Mouse (Mus musculus) kidney, embryonic 16.5 days (tissue): ENCODE results near the gene 2410131K14Rik. TPM values are rescaled to one million over a fixed set of nuclear protein-coding genes. Genes with fewer than 3 reads are reported as not detected.

Experiments used
- ATAC-seq: fragments of 200-750 bp; cut with Nextera tagmentation; 2 replicates; pipeline ENCODE4 v1.8.0; 2017; ENCODE audit warnings: moderate TSS enrichment; ENCODE audit not compliant: low FRiP score, low TSS enrichment
- H3K27ac ChIP-seq: fragments of 300-500 bp; sonication (generic); 2 replicates; pipeline ENCODE4 v1.5.1; 2014; ENCODE audit warnings: low read length
- H3K27me3 ChIP-seq: fragments of 300-500 bp; sonication (generic); 2 replicates; pipeline ENCODE4 v1.6.1; 2014; ENCODE audit warnings: low read length, control low read depth, mixed read lengths; ENCODE audit not compliant: insufficient read depth
- H3K36me3 ChIP-seq: fragments of 300-500 bp; sonication (generic); 2 replicates; pipeline ENCODE4 v1.6.1; 2014; ENCODE audit warnings: low read length, control low read depth, mixed read lengths; ENCODE audit not compliant: insufficient read depth
- H3K4me1 ChIP-seq: fragments of 300-500 bp; sonication (generic); 2 replicates; pipeline ENCODE4 v1.6.1; 2014; ENCODE audit warnings: low read length, control low read depth, mixed read lengths; ENCODE audit not compliant: insufficient read depth
- H3K4me2 ChIP-seq: fragments of 300-500 bp; sonication (generic); replicated peaks from 2 replicates; pipeline ENCODE4 v1.6.1; 2014; ENCODE audit warnings: low read depth, low read length
- H3K4me3 ChIP-seq: fragments of 300-500 bp; sonication (generic); 2 replicates; pipeline ENCODE4 v1.5.1; 2014; ENCODE audit warnings: mild to moderate bottlenecking, low read length
- H3K9ac ChIP-seq: fragments of 300-500 bp; sonication (generic); replicated peaks from 2 replicates; pipeline ENCODE4 v1.6.1; 2014; ENCODE audit warnings: low read length
- H3K9me3 ChIP-seq: fragments of 300-500 bp; sonication (generic); 2 replicates; pipeline ENCODE4 v1.6.1; 2016; ENCODE audit warnings: low read length, control low read depth
- WGBS: fragments of 180-500 bp; shearing (Covaris S2); extraction: QIAGEN DNeasy Blood & Tissue Kit; methylation state at CpG from one replicate; pipeline ENCODE4 v1.1.7; 2014; 5-methylcytosine and 5-hydroxymethylcytosine counted together
- polyA plus RNA-seq: library from polyadenylated mRNA; unstranded; fragments of >200 nt; fragmentation: Nextera tagmentation; extraction: Ambion mirVana; gene quantifications from 2 replicates; pipeline ENCODE4 v1.2.1, GENCODE M21; 2015

The 2410131K14Rik gene
- 10.6 and 10.7 TPM in 2 replicates for polyA plus RNA-seq

GRCm38 (mm10) chr5:118244606-118245443 is at the start of gene 2410131K14Rik, which contains the start of gene Rnft2:
2410131K14Rik (plus strand) TSS chr5:118245227.
Rnft2 (minus strand) TSS chr5:118245116.
- Histone ChIP-seq H3K4me2 (peak within 1 kb of the TSS; percentile 89), H3K9me3 (no peaks in the 10 kb centered on the region), H3K4me3 (peak within 1 kb of the TSS; percentile 86), H3K36me3 (peaks cover 10% of the 10 kb centered on the region; the same call in 1 of the 2 replicates), H3K27ac (peak within 1 kb of the TSS; percentile 81), H3K27me3 (no peaks in the 10 kb centered on the region), H3K4me1 (peaks cover 14% of the 10 kb centered on the region; the same call in 1 of the 2 replicates), H3K9ac (peak within 1 kb of the TSS; percentile 85)
- WGBS: under 1% methylated on average over 68 of the region's 68 CpGs
- peak; percentile 100 for ATAC-seq

- H3K27ac ChIP-seq: no peak overlapping the region
- no peaks in the 10 kb centered on the region; the same call in 1 of the 2 replicates for H3K27me3 ChIP-seq
- ATAC-seq: no peak
- no peaks in the 10 kb centered on the region for H3K4me1 ChIP-seq
- 81% methylated on average over 13 of the region's 13 CpGs for WGBS
- no peak overlapping the region for H3K4me2 ChIP-seq
- H3K9me3 ChIP-seq: no peaks in the 10 kb centered on the region
- H3K36me3 ChIP-seq: no peaks in the 10 kb centered on the region
- H3K4me3 ChIP-seq: no peak overlapping the region
- no peak overlapping the region for H3K9ac ChIP-seq
These were observed 47.6 kb upstream of the 2410131K14Rik start for GRCm38 (mm10) chr5:118197421-118197820.

GRCm38 (mm10) chr5:118199670-118200069 is 45.4 kb upstream of the 2410131K14Rik start:
- Histone ChIP-seq H3K4me1 (peaks cover 4% of the 10 kb centered on the region; the same call in 1 of the 2 replicates), H3K4me3 (no peak overlapping the region), H3K27me3 (no peaks in the 10 kb centered on the region), H3K27ac (no peak overlapping the region), H3K9me3 (no peaks in the 10 kb centered on the region), H3K4me2 (no peak overlapping the region), H3K36me3 (no peaks in the 10 kb centered on the region), H3K9ac (no peak overlapping the region)
- no peak for ATAC-seq
- 65% methylated on average over 5 of the region's 5 CpGs for WGBS

GRCm38 (mm10) chr5:118204675-118205440 is 40.2 kb upstream of the 2410131K14Rik start:
- no peak overlapping the region for H3K4me3 ChIP-seq
- no peak overlapping the region for H3K27ac ChIP-seq
- ATAC-seq: 0 out of 2 replicates have a peak, but pooled peaks have one; percentile 28
- no peak overlapping the region for H3K9ac ChIP-seq
- H3K9me3 ChIP-seq: no peaks in the 10 kb centered on the region
- H3K36me3 ChIP-seq: no peaks in the 10 kb centered on the region
- H3K27me3 ChIP-seq: no peaks in the 10 kb centered on the region
- H3K4me2 ChIP-seq: no peak overlapping the region
- H3K4me1 ChIP-seq: peaks cover 4% of the 10 kb centered on the region; the same call in 1 of the 2 replicates
- 25% methylated on average over 16 of the region's 16 CpGs for WGBS

GRCm38 (mm10) chr5:118205852-118206251 is 39.2 kb upstream of the 2410131K14Rik start:
- H3K27me3 ChIP-seq: no peaks in the 10 kb centered on the region
- peaks cover 4% of the 10 kb centered on the region; the same call in 1 of the 2 replicates for H3K4me1 ChIP-seq
- no peak overlapping the region for H3K9ac ChIP-seq
- no peak for ATAC-seq
- no peak overlapping the region for H3K4me2 ChIP-seq
- H3K9me3 ChIP-seq: no peaks in the 10 kb centered on the region
- WGBS: 62% methylated on average over 8 of the region's 8 CpGs
- H3K36me3 ChIP-seq: no peaks in the 10 kb centered on the region
- no peak overlapping the region for H3K27ac ChIP-seq
- no peak overlapping the region for H3K4me3 ChIP-seq

- Histone ChIP-seq H3K27ac (no peak overlapping the region), H3K9me3 (no peaks in the 10 kb centered on the region), H3K4me3 (peak overlapping the region; percentile 41), H3K27me3 (no peaks in the 10 kb centered on the region), H3K4me1 (peaks cover 17% of the 10 kb centered on the region), H3K9ac (peak overlapping the region; percentile 46; the same call in 1 of the 2 replicates), H3K4me2 (peak overlapping the region; percentile 61), H3K36me3 (no peaks in the 10 kb centered on the region)
- WGBS: 27% methylated on average over 5 of the region's 5 CpGs
- no peak for ATAC-seq
These were observed 31.0 kb upstream of the 2410131K14Rik start for GRCm38 (mm10) chr5:118214012-118214411.

- no peak overlapping the region for H3K27ac ChIP-seq
- no peaks in the 10 kb centered on the region for H3K36me3 ChIP-seq
- H3K9me3 ChIP-seq: no peaks in the 10 kb centered on the region
- peak overlapping the region; percentile 46 for H3K9ac ChIP-seq
- peak overlapping the region; percentile 61 for H3K4me2 ChIP-seq
- H3K4me3 ChIP-seq: peak overlapping the region; percentile 41
- peak; percentile 52 for ATAC-seq
- H3K27me3 ChIP-seq: no peaks in the 10 kb centered on the region
- 7% methylated on average over 24 of the region's 24 CpGs for WGBS
- H3K4me1 ChIP-seq: peaks cover 17% of the 10 kb centered on the region
These were observed 30.4 kb upstream of the 2410131K14Rik start for GRCm38 (mm10) chr5:118214418-118215154.

GRCm38 (mm10) chr5:118217410-118217809 is 27.6 kb upstream of the 2410131K14Rik start:
- peaks cover 17% of the 10 kb centered on the region for H3K4me1 ChIP-seq
- H3K36me3 ChIP-seq: no peaks in the 10 kb centered on the region
- no peaks in the 10 kb centered on the region for H3K27me3 ChIP-seq
- ATAC-seq: peak; percentile 58
- no peak overlapping the region for H3K27ac ChIP-seq
- 57% methylated on average over 6 of the region's 6 CpGs for WGBS
- no peak overlapping the region for H3K4me3 ChIP-seq
- H3K9ac ChIP-seq: no peak overlapping the region
- H3K9me3 ChIP-seq: no peaks in the 10 kb centered on the region
- H3K4me2 ChIP-seq: no peak overlapping the region

GRCm38 (mm10) chr5:118223142-118223757 is 21.8 kb upstream of the 2410131K14Rik start:
- Histone ChIP-seq H3K27ac (no peak overlapping the region), H3K4me1 (no peaks in the 10 kb centered on the region), H3K4me2 (no peak overlapping the region), H3K9me3 (no peaks in the 10 kb centered on the region), H3K4me3 (no peak overlapping the region), H3K27me3 (no peaks in the 10 kb centered on the region), H3K36me3 (no peaks in the 10 kb centered on the region), H3K9ac (no peak overlapping the region)
- ATAC-seq: no peak
- 38% methylated on average over 9 of the region's 9 CpGs for WGBS
